Mouse (Mus musculus) ZHBTc4 (cell line): ENCODE results near the gene Coro1a.

ENCODE experiments used
- DNase-seq: peaks from one replicate; pipeline ENCODE4 v3.0.0-alpha.2; 2011; ENCODE audit warnings: low read depth, low spot score

Coro1a gene

DNA sequence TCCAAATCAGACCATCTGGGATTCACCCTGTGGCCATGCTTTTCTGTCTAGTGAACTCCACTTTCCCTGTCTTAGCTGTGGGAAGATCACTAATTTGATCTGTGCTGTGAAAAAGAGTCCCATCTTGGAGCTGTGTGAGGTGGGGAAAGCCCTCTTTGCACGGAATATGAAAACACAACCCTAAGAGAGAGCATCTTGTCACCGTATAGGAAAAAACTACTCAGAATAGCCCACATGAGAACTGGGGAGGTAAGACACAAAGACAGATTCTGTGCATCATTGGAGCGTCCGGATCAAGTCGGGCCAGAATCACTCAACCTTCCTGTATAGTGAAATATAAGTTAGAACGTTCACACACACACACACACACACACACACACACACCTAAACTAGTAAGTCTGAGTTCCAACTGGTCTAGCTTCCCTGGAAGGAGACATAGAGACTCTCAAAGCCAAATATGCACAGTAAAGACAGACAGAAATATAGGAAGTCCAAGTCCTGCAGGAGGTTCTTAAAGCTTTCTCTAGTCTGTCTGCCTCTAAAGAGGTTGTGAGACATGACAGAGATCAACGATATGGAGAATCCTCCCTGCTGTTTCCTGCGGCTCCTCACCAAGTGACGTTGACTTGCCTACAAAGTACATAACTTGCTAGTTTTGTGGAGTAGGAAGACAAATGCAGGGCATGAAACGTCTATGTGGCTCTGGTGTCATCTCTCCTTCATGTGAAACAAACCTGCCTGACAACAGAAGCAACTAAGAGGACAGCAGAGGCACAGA lies 777 bp upstream of the Coro1a start:
- no peak for DNase-seq

DNA sequence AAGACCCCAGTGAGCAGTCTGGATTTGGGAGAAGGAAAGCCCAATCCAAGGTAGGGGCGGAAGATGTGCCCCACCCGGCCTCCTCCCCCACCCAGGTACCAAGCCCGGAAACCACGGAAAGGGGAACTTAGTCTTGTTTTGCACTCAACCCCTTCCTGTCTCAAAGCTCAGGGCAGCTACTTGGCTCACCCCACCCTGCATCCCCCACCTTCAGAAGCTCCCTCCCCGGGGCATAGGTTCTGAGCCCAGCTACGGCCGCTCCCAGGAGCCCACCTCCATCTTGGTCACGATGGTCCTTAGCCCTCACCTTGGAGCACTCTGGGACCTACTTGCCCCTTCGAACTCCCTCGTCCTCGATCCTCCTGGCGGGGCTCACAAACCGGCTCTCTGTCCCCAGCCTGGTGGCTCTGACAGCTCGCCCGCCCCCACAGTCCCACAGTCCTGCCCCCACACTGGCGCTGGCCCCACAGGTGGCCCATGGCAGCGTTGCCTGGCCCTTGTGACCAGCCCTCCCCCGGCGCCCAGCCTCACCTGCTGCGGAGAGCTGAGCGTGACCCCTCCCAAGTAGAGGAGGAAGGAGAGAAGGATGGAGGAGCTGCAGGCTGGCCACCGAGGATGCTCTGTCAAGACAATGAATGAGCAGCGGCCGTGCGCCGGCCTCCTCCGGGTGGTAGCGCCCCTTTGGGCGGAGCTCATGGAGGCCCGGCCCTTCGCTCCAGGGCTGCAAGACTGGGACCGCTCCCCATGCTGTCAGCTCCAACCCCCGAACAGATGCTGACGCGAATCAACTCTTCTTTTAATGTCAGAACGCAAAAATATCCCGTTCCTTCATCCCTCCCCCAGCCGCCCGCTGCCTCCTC lies 3.2 kb downstream of the Coro1a start:
- peak; percentile 79 for DNase-seq

DNA sequence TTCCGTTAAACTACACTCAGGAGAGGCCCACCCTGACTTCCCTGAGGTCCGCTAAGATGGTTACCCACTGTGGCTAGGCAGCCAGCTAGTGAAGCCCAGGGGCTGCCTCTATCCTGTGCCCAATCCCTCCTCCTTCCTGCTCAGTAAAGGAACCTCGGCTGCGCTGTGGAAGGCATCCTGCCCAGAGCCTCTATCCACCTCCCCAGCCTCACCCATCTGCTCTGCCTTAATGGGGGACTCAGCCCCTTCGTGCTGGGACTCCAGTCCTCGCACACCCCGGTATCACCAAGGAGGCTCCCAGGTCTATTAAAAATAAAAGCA lies 3.9 kb downstream of the Coro1a start:
- no peak for DNase-seq

DNA sequence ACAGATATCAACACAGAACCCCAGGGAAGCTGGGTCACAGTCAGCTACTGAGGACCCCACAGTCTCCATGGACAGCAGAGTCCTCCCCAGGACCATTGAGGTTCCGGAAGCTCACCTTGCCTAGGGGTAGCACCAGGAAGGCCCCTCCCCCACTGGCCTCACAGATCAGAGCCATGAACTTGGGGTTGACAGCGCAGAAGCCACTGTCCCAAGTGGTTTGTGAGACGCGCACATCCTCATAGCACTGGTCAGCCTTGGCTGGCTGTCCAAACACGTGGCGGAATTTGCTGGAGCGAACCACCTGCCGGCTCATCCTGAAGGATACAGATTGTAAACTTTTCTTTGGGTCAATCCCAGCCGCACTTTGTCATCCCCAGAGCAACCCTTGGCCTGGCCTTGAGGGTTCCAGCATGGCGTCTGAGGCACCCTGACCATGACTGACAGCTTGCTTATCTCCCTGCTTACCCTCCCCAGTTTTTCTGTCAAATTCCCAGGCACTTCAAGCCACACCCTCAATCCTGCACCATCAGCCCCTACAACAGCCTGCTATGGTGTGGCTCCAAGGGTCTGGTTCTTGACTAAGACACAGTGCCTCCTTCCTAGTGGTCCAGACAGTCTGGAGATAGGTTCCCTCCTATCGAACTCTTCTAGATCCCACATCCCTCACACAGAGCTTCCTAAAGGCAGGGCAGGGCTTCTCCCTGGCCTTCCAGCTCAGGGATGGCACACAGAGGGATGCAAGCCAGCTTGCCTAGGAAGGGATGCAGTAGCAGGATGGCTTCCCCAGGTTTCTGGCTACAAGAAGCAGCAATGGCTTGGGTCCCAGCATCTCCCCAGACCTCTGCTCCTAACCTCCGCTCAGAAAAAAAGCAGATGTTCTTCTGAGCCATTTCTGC lies 4.5 kb downstream of the Coro1a start:
- DNase-seq = no peak

DNA sequence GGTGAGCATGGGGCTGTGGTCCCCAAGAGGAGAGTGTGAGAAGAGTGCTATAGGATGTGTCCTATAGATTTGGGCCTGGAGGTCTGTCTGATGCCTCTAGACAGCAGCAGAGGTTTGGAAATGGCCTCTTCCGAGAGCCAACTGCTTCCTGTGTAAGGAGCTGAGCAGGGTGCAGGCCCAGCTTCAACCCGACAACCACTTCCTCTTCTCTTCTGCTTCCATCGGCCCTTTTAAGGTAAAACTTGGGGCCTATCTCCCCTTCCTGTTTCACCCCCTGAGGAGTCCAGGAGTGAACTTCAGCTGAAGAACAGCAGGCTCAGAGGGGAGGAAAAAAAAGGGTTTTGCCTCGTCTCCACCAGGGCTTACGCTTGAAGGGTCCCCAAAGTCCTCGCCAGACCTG lies 5.2 kb downstream of the Coro1a start:
- no peak for DNase-seq

DNA sequence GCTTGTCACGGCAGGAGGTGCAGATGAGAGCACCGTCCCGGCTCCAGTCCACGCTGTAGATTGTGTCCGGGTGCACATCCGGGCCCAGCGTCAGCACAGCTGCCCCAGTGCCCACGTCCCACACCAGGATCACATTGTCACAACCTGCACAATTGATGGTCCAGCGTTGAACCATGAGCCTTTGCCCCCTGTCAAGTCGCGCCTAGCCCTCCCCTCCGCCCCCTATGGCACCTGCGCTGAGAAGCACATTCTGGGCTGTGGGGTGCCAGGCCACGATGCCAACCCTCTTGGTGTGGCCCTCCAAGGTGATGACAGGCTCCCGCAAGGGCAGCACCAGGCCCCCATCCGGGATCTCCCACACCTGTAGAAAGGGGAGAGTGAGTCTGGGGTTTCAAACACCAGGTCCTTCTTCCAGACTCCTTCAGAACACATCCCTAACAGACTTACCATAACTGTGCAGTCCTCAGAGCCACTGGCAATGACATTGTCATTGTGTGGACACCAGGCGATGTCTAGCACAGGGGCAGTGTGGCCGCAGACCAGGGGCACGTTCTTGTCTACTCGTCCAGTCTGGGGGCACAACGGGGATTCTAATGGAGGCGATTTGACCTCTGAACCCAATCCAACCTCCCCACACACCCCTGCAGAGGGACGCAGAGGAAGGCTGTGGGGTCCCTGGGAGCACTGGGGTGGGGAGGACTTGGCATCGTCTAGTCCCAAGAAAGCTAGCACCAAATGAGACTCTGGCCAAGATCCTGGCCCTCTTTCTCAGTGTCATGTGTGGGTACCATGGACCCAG lies 5.8 kb downstream of the Coro1a start:
- DNase-seq = no peak

DNA sequence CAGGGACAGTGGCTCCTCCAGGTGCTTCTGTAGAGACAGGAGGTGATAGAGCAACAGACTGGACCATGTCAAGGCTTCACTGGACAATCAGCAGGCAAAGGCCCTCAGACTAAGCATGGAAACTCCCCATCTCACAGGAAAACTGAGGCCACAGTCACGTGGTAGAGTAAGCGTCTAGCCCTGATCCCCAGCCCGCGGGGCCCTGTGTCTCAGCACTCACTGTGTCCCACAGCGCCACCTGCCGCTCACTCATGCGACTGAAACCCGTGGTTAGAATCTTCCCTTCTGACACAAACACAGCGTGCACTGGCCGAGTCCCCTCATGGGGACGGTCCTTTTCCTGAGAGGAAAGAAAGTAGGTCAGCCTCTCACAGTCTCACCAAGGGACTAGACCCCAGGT lies 6.5 kb downstream of the Coro1a start:
- peak; percentile 95 for DNase-seq

DNA sequence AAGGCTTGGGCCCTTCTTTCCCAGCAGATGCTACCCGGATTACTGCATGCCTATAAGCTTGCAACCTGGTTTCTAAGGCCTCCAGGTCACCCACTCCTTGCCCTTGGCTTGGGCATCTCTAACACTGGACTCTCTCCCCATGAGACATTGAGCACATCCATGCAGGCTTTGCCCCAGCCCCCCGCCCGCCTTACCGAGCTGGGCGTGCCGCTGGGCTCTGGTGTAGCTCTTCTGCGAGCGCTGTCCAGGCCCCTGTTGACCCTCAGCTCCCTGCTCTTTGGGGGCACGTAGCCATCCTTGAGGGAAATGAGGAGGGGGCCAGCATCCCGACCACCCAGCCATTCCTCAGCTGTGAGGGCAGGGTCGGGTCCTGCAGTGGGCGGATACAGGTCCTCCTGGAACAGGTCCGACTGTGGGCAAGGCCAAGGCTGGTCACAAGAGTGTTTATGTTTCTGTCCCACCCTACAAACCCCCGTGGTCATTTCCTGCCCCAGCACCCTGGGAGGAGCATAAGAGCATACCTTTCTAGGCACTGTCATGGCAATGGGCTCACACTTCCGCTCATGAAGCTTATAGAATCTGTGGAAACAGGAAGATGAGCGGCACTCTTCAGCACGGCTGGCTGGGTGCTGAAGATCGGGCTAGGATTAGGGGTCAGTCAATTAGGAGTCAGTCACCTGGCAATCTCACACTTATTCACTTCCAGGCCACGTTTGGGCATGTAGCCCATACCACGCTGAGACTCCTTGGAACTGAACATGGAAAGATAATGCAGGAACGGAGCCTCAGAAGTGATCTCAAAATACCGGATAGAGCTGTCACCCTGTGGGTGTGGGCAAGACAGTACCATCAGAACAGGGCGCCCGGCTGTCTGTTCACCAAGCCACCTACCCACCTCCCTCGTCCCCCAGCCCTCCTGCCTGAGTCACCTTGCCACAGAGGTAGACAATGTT lies 7.2 kb downstream of the Coro1a start:
- DNase-seq = no peak

DNA sequence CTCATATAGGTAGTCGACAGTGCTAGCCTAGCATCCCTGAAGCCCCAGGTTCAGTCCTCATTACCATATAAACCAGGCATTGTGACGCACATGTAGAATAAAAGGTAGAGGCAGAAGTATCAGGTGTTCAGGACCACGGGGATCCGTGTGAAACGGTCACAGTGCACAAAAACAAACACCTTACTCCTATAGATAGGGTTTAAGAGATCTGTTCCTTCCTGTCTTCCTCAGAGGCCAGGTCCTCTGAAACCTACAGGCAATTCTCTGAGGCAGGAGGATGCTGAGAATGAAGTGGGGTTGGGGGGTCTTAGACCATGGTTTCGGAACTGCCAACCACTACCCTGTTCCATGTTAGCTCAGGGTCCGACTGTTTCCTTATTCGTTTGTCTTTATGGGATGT lies 9.7 kb downstream of the Coro1a start:
- no peak for DNase-seq

DNA sequence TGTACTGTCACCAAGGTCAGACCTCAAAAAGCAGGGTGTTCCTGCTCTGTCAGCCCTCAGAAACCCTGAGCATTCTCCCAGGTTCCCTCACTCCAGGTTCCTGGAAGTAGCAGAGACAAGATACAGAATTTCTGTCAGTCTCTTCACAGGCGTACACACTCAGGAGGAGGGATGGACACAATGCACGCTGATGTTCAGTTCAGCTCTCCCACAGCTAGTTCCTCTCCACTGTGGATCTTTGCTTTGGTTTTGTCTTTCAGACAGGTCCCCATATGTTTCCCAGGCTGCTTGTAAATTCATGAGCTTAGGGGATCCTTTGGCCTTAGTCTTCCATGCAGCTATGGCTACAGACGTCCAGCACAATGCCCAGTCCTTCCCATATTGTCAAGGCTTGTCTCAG lies 10.7 kb downstream of the Coro1a start:
- DNase-seq = no peak

DNA sequence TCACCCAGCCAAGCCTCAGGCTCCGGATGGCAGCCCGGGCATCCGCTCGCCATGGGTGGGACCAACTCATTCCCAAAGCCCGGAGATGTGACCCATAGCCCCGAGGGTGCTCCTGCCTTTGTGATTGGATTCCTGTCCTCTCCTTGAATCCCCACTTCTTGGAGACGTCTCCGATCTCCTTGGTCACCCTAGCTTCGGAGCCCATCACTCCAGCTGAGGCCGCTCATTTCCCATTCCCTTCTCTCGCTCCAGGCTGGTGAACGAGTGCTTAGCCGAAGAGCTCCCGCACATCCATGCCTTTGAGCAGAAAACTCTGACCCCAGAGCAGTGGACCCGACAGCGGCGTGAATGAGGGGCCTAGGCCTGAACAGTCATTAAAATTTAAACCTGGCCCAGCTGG lies 11.3 kb downstream of the Coro1a start:
- no peak for DNase-seq

DNA sequence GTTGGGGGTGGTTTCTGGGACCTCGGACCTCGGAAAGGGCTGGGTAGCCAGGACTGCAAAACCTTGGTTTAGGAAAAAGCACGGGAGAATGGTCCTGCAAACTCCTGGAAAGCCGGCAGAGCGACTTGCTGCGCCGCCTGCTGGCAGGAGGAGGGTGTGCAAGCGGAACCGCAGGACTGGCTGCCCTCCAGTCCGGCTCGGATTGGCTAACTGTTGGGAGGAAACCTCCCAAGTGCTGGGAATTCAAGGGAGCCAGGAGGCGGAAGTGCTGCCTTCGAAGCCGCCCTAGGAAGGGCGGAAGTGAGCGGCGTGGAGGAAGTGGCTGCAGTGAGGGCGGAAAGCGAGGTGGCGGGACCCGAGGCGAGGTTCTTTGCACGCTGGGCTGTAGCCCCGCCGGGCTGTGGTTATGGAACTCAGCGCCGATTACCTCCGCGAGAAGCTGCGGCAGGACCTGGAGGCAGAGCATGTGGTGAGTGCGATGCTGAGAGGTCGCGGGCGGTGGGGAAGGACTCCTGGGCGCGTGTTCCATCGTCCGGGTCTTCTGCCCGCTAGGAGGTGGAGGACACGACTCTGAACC lies 11.9 kb downstream of the Coro1a start, which contains the start of gene Slx1b:
TSS of gene Slx1b (minus strand) at position 154 of the 577 bp plus-strand sequence.
- peak; percentile 99 for DNase-seq

DNA sequence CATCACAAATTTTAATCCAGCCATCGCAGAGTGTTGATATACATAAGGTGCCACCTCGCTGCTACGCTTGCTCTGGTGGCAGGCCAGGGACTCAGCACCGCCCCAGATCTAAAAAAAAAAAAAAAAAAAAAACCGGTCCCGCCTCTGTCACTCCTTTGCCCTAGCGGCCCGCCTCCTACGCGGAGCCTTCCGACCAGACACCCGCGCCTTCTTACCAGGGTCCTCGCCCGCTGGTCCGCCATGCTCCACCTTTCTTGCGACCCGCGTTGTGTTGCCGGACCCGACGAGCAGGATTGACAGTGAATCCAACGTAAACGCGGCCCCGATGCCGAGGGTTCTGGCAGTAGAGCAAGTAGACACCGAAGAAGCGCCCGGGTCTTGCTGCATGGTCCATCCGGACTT lies 12.4 kb downstream of the Coro1a start, which contains the start of gene Bola2:
TSS of gene Bola2 (plus strand) at position 192 of the 402 bp plus-strand sequence.
- DNase-seq = peak; percentile 85

DNA sequence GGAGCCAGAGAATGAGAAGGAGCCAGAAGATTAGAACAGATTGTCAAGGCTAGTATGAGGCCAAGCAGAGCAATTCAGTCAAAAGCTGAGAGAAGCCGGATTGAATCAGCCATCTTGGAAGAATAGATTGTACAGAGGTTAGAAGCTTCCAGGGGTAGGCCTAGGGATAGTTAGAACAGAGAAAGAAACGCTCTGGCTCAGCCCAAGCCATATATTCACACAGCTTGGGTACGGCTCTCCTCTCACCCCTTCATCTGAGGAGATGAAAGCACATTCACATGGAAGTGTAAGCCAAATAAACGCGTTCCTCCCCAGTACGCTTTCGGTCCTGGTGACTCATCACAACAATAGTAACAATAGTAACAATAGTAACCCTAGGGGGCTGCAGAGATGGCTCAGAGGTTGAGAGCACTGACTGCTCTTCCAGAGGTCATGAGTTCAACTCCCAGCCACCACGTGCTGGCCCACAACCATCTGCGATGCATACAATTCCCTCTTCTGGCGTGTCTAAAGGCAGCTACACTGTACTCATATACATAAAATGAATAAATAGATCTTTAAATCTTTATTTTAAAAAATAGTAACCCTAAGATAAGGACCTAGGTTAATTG lies 13.0 kb downstream of the Coro1a start:
- peak; percentile 70 for DNase-seq

DNA sequence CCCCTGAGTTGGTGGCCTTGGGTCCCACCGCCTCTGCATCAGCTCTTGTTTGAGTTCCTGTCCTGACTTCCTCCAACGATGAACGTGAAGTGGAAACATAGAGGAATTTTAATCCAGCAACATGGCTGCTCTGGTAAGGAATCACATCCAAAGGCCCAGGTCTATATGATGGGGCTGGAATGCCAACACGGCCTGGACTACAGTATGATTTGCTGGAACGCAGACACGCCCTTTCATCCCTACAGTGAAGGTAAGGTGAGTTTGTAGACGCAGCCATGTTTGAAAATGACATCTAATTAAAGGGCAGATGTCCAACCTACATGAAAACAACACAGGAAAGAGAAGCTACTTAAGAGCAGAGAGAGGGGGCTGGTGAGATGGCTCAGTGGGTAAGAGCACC lies 13.8 kb downstream of the Coro1a start:
- DNase-seq = peak; percentile 32

DNA sequence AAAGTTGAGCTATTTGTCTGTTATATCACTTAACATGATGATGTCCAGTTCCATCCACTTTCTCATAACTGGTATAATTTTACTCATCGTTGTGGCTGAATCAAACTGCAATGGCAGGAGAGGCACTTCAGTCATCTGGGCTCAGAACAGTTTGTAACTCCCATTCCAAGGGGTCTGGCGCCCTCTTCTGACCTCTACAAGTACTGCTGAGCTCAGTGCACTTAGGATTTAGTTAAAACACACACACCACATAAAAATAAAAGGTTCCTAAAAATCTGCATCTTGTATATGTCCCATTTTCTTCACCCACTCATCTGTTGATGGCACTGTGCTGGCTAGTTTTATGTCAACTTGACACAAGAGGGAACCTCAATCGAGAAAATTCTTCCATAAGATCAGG lies 14.3 kb downstream of the Coro1a start:
- DNase-seq = peak; percentile 89

DNA sequence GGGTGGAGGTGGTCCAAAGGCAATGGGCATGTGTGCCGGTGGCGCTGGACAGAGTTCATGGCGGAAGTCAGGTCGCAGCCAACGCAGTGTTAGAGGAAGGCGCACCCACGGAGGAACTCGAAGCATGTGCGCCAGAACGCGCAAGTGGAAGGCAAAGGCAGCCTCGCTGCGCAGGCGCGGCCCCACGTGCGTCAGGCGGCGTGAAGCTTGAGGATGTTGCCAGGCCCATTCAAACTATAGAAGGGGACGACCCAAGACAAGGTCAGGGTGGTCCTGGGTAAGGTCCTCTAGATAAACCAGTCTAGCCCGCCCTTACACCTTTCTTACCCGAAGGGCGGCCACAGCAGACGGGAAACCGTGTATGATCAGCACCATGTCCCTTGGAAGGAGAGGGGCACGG lies 15.2 kb downstream of the Coro1a start:
- DNase-seq = peak; percentile 53

DNA sequence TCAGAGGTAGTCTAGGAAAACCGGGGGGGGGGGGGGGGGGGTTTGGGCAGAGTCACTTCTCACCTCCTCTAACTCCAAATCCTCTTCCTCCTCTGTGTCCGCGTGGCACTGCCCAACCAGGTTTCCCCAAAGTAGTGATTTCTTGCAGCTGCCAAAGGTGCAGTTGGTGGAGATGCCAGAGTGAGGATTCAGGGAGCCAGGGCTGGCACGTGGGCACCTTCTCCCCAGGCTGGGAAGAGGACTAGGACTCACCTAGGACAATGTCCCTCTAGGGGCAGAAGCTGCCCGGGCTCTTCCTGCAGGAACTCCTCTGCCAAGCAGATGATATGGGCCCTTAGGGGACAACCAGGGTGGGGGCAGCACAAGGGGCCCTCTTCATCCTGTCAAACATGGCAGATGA lies 15.9 kb downstream of the Coro1a start:
- no peak for DNase-seq

DNA sequence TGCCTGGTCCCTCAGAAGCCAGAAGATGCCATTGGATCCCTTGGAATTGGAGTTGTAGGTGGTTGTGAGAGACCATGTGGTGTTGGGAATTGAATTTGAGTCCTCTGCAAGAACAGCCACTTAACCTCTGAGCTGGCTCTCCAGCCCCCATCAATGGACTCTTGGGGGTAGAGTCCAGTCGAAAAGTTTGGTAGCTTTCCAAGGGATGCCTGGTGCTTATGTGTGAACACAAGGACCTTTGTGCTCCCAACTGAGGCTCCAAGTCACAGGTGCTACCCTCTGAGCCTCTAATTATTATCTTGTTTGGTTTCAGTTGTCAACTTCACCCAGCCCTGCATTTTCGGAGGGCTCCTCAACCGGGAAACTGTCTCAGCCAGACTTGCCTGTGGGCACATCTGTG lies 16.9 kb downstream of the Coro1a start:
- no peak for DNase-seq
